Mouse (Mus musculus) embryonic facial prominence, embryonic 10.5 days (tissue): ENCODE results near the gene Sltm. TPM values are rescaled to one million over a fixed set of nuclear protein-coding genes. Genes with fewer than 3 reads are reported as not detected.

ENCODE experiments used
- DNase-seq: peaks from one replicate; pipeline ENCODE4 v3.0.0-alpha.2; 2017; ENCODE audit warnings: low spot score
- H3K27ac ChIP-seq: fragments of 300-500 bp; sonication (generic); replicated peaks from 2 replicates; pipeline ENCODE4 v1.5.1; 2016; ENCODE audit warnings: mild to moderate bottlenecking
- H3K27me3 ChIP-seq: fragments of 300-500 bp; sonication (generic); replicated peaks from 2 replicates; pipeline ENCODE4 v1.6.1; 2016; ENCODE audit warnings: low read depth, mild to moderate bottlenecking; ENCODE audit not compliant: poor library complexity, severe bottlenecking
- H3K36me3 ChIP-seq: fragments of 300-500 bp; sonication (generic); replicated peaks from 2 replicates; pipeline ENCODE4 v1.6.1; 2016; ENCODE audit warnings: mild to moderate bottlenecking, moderate library complexity
- H3K4me1 ChIP-seq: fragments of 300-500 bp; sonication (generic); 2 replicates; pipeline ENCODE4 v1.6.1; 2016
- H3K4me3 ChIP-seq: fragments of 300-500 bp; sonication (generic); 2 replicates; pipeline ENCODE4 v1.5.1; 2016; ENCODE audit warnings: mild to moderate bottlenecking, moderate library complexity
- H3K9me3 ChIP-seq: fragments of 300-500 bp; sonication (generic); 2 replicates; pipeline ENCODE4 v1.6.1; 2016; ENCODE audit warnings: mild to moderate bottlenecking
- WGBS: fragments of 180-500 bp; shearing (Covaris S2); methylation state at CpG from one replicate; pipeline ENCODE4 v1.1.7; 2016; 5-methylcytosine and 5-hydroxymethylcytosine counted together
- polyA plus RNA-seq: library from polyadenylated mRNA; unstranded; fragments of >200 nt; fragmentation: Nextera tagmentation; extraction: Ambion mirVana; gene quantifications from 2 replicates; pipeline ENCODE4 v1.2.1, GENCODE M21; 2016

Sltm gene
- polyA plus RNA-seq, result 69.3 and 71.6 TPM in 2 replicates

- Histone ChIP-seq H3K4me1 (peaks cover 20% of the 10 kb centered on the region), H3K9me3 (no peaks in the 10 kb centered on the region), H3K4me3 (peak within 1 kb of the TSS; percentile 94), H3K27me3 (no peaks in the 10 kb centered on the region), H3K36me3 (peaks cover 10% of the 10 kb centered on the region), H3K27ac (peak within 1 kb of the TSS; percentile 99)
- peak; percentile 99 for DNase-seq
- WGBS, result under 1% methylated on average over 75 of the region's 75 CpGs
Observed at GRCm38 (mm10) chr9:70542305-70543041, at the start of gene Sltm. Sltm (plus strand) TSS chr9:70542754.

DNA sequence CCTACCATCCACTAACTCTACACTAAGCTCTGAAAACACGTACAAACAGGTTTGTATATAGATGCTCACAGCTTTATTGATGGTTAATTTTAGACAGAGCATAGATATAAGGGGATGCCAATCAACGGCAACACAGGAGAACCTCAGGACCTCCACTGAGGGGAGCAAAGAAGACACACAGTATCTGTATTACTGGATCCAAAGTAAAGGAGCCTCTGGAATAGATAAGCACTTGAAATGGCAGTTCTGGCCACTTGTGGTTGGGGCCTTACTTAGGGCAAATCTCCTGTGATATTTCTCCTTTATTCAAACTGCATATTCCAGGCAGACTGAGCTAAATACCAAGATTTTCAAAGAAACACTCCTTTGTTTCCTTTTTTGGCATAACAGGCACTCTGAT is 49.5 kb upstream of the Sltm start:
- peaks cover 78% of the 10 kb centered on the region for H3K36me3 ChIP-seq
- H3K27me3 ChIP-seq, result no peaks in the 10 kb centered on the region
- H3K27ac ChIP-seq, result no peak overlapping the region
- no peaks in the 10 kb centered on the region for H3K9me3 ChIP-seq
- WGBS, result 93% methylated on average over 2 of the region's 2 CpGs
- DNase-seq, result no peak
- H3K4me3 ChIP-seq, result no peak overlapping the region
- H3K4me1 ChIP-seq, result no peaks in the 10 kb centered on the region

GRCm38 (mm10) chr9:70496990-70497389 is 45.6 kb upstream of the Sltm start:
- Histone ChIP-seq H3K4me3 (no peak overlapping the region), H3K27ac (no peak overlapping the region), H3K36me3 (peaks cover 72% of the 10 kb centered on the region)

DNA sequence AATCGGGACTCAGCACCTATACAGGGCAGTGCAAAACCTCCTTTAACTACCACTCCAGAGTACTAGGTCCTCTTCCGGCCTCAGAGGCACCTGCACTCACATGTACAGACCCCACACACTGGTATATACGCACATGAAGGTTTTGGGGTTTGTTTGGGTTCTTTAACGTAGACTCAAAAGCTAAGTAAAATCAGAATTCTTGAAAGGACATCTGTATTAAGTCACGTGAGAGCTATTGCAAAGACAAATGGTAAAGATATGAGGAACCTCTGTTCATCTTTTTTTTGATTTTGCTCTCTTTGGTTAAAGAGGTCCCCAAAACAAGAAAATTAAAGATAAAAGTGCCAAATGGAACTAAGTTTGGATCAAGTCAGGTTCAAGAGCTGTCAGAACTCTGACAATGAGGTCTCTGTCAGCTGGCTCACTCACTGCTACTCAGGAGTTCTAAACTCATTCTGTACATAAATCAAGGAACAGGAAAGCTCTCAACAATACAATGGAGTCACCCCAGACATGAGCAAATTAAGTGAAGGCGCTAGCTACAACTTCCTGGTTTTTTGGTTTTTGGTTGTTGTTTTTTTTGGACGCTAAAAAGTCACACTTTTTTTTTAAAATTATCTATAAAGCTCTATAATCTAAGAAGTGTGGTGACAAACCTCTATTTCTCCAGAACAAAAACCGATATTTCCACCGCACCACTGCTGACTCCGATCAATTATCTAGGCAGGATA is 40.1 kb upstream of the Sltm start:
- DNase-seq, result no peak
- H3K27me3 ChIP-seq, result no peaks in the 10 kb centered on the region
- peak overlapping the region; percentile 97 for H3K4me3 ChIP-seq
- H3K27ac ChIP-seq, result peak overlapping the region; percentile 99
- 44% methylated on average over 10 of the region's 10 CpGs for WGBS
- H3K4me1 ChIP-seq, result peaks cover 9% of the 10 kb centered on the region
- H3K36me3 ChIP-seq, result peaks cover 35% of the 10 kb centered on the region
- no peaks in the 10 kb centered on the region for H3K9me3 ChIP-seq

More at GRCm38 (mm10) chr9:70496990-70497389, 45.6 kb upstream of the Sltm start:
- H3K4me1 ChIP-seq, result peaks cover 3% of the 10 kb centered on the region; the same call in 1 of the 2 replicates
- H3K9me3 ChIP-seq, result no peaks in the 10 kb centered on the region
- DNase-seq, result no peak
- H3K27me3 ChIP-seq, result no peaks in the 10 kb centered on the region

- DNase-seq, result peak; percentile 84
- Histone ChIP-seq H3K27me3 (no peaks in the 10 kb centered on the region), H3K27ac (peak overlapping the region; percentile 99), H3K9me3 (no peaks in the 10 kb centered on the region), H3K36me3 (peaks cover 29% of the 10 kb centered on the region), H3K4me1 (peaks cover 9% of the 10 kb centered on the region), H3K4me3 (peak overlapping the region; percentile 97)
- WGBS, result under 1% methylated on average over 68 of the region's 70 CpGs
Observed at GRCm38 (mm10) chr9:70503015-70503603, 39.4 kb upstream of the Sltm start.

- Histone ChIP-seq H3K27ac (peak within 1 kb of the TSS; percentile 99), H3K9me3 (no peaks in the 10 kb centered on the region), H3K27me3 (no peaks in the 10 kb centered on the region), H3K36me3 (peaks cover 23% of the 10 kb centered on the region), H3K4me1 (peaks cover 9% of the 10 kb centered on the region), H3K4me3 (peak within 1 kb of the TSS; percentile 97)
- under 1% methylated on average over 45 of the region's 45 CpGs for WGBS
- DNase-seq, result peak; percentile 98
Observed at GRCm38 (mm10) chr9:70503626-70504041, 38.9 kb upstream of the Sltm start, which contains the start of gene Rnf111. Rnf111 (minus strand) TSS chr9:70503725.

- peaks cover 6% of the 10 kb centered on the region; the same call in 1 of the 2 replicates for H3K36me3 ChIP-seq
- WGBS, result 73% methylated on average over 2 of the region's 2 CpGs
- no peak overlapping the region for H3K27ac ChIP-seq
- no peak for DNase-seq
- peaks cover 9% of the 10 kb centered on the region for H3K4me1 ChIP-seq
- H3K4me3 ChIP-seq, result no peak overlapping the region
- H3K9me3 ChIP-seq, result no peaks in the 10 kb centered on the region
- H3K27me3 ChIP-seq, result no peaks in the 10 kb centered on the region
Observed at GRCm38 (mm10) chr9:70506186-70506585, 36.4 kb upstream of the Sltm start.

- Histone ChIP-seq H3K9me3 (no peaks in the 10 kb centered on the region), H3K4me3 (no peak overlapping the region), H3K27me3 (no peaks in the 10 kb centered on the region), H3K4me1 (peaks cover 8% of the 10 kb centered on the region), H3K36me3 (0 out of 2 replicates have a peak, but pooled peaks cover under 1% of the 10 kb centered on the region), H3K27ac (no peak overlapping the region)
- WGBS, result 81% methylated on average over 8 of the region's 8 CpGs
- DNase-seq, result no peak
Observed at GRCm38 (mm10) chr9:70506787-70507186, 35.8 kb upstream of the Sltm start.

DNA sequence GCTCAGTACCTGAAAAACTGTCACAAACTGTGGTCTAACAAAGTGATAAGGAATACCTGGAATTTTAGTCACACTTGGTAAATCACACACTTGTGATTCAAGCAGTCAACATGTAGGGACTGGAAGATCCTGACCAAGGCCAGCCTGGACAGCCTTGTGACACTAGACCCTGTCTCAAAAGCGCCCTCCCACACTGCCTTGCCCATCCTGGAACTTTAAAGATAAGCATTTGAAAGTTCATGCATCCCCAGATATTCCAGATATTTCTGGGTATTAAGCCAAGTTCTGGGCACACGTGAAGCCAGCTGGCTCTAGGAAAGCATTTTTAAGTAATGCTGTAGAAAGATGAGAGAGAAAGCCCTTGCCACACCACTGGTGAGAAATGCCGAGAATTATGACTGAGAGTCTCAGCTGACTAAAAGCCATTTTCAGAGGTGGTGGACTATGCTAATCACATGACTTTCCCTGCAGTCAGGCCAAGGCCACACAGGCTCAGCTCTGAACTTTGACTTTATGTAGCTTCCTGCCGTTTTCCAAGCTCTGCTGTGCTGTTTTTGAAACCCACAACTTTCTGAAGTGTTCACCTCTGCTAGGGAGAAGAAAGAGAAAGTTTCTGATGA is 32.5 kb upstream of the Sltm start:
- WGBS, result 74% methylated on average over 4 of the region's 4 CpGs

GRCm38 (mm10) chr9:70510998-70511583 is 31.5 kb upstream of the Sltm start:
- DNase-seq, result no peak

More for the DNA sequence above, 32.5 kb upstream of the Sltm start:
- H3K4me1 ChIP-seq, result no peaks in the 10 kb centered on the region
- no peaks in the 10 kb centered on the region for H3K27me3 ChIP-seq
- no peaks in the 10 kb centered on the region for H3K9me3 ChIP-seq
- H3K27ac ChIP-seq, result no peak overlapping the region
- no peaks in the 10 kb centered on the region for H3K36me3 ChIP-seq
- H3K4me3 ChIP-seq, result no peak overlapping the region
- DNase-seq, result no peak

DNA sequence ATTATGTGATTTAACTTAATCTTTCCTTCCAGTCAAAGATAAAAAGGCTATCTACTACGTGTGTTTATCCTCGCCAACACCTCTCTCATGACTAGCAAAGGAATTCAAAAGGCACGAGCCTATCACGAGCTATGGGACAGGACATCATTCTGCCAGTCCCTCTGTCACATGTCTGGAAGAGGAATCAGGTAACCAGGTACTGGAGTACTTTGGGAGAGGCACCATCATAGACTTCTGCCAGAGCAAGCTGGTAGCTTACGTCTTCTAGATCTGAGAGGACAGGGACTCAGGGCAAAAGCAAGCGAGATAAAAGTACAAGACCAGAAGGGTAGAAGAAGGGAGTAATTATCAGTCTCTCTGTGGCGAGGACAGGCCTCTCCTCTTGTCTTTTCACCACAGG is 30.9 kb upstream of the Sltm start:
- 81% methylated on average over 7 of the region's 7 CpGs for WGBS
- no peaks in the 10 kb centered on the region for H3K36me3 ChIP-seq
- no peak for DNase-seq
- H3K27ac ChIP-seq, result no peak overlapping the region
- H3K4me1 ChIP-seq, result no peaks in the 10 kb centered on the region
- H3K27me3 ChIP-seq, result no peaks in the 10 kb centered on the region
- H3K4me3 ChIP-seq, result no peak overlapping the region
- H3K9me3 ChIP-seq, result no peaks in the 10 kb centered on the region

More at GRCm38 (mm10) chr9:70510998-70511583, 31.5 kb upstream of the Sltm start:
- Histone ChIP-seq H3K27ac (no peak overlapping the region), H3K36me3 (no peaks in the 10 kb centered on the region), H3K9me3 (no peaks in the 10 kb centered on the region), H3K27me3 (no peaks in the 10 kb centered on the region), H3K4me3 (no peak overlapping the region), H3K4me1 (no peaks in the 10 kb centered on the region)
- WGBS, result 65% methylated on average over 10 of the region's 10 CpGs

GRCm38 (mm10) chr9:70520651-70521050 is 21.9 kb upstream of the Sltm start:
- Histone ChIP-seq H3K9me3 (no peaks in the 10 kb centered on the region), H3K4me1 (no peaks in the 10 kb centered on the region), H3K27me3 (no peaks in the 10 kb centered on the region), H3K27ac (no peak overlapping the region), H3K4me3 (no peak overlapping the region), H3K36me3 (no peaks in the 10 kb centered on the region)
- WGBS, result 86% methylated on average over 3 of the region's 3 CpGs
- no peak for DNase-seq
